Mouse (Mus musculus) ovary, postnatal 14 days (tissue): Measurements from ENCODE around the gene Tsc2.

Experiments
- DNase-seq: peaks from one replicate; pipeline ENCODE4 v3.0.0; 2022; ENCODE audit warnings: low spot score

The Tsc2 gene

GRCm38 (mm10) chr17:24608874-24609273 is 23.6 kb downstream of the Tsc2 start:
- DNase-seq: no peak

DNA sequence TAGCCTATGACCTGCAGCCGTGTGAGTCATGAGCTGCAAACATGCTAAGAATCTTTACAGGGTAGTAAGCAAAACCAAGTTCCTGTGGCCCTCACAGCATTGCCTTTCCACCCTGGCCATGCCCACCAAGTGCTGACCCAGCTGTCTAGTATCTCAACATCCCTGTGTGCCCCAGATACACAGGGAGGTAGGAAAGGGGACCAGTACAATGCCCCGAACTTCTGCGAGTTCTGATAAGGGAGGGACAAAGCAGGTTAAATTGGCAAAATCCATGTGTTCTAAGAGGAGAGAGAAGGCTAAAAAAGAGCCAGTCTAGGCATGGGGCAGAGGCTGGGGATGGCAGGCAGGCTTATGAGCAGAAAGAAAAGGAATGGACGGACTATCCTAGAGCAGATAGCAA is 24.1 kb downstream of the Tsc2 start:
- DNase-seq: no peak

- DNase-seq: no peak
These were observed 27.9 kb downstream of the Tsc2 start for GRCm38 (mm10) chr17:24604557-24604956.

- no peak for DNase-seq
These were observed 28.5 kb downstream of the Tsc2 start for GRCm38 (mm10) chr17:24603961-24604360.

DNA sequence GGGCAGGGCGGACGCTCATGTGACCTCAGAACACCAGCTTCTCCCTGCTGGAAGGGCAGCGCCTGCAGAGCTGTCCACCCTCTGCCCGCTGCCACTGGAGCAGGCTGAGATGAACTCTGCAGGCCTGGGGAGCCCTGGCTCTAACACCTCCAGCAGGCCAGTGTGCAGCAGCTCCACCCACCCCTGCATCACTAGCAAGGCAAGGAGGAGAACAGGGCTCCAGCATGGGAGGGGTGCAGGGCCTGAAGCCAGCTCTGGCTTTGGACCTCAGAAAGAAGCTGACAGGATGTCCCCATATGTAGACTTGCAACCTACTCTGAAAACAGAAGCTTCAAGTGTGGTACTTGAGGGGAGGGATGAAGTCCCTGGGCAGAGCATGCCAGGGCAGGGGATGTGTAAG is 31.9 kb downstream of the Tsc2 start:
- DNase-seq: no peak

GRCm38 (mm10) chr17:24597989-24598388 is 34.4 kb downstream of the Tsc2 start:
- no peak for DNase-seq

DNA sequence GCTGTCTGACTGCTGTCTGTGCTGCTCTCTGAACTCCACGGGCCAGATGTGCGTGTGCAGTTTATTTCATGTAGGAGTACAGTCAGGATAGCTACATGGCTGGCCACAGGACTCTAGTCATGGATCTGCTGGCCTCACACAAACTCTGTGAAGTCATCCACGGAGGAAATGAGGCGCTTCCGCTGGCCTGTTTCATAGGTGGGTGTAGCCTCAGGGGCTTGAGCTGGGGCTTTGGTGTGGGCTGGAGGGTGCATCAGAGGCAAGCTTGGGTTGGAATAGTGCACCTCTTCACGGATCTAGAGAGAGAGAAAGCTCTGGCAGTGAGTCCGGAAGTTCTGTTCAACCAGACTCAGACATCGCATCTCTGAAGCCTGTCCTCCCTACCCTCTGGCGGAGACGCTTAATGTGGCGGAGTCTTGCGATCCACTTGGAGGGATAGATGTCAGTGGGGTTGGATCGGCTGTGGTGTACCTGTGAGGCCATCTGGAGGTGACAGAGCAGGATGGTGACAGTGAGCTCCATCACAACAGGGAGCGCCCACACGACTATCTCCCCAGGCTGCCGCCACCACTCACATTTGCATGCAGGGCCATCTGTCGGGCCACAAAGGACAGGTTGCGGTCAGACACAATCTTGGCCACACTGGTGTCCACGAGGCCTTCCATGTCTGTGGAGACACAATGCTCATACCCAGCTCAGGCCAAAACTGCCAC is 35.8 kb downstream of the Tsc2 start:
- DNase-seq: no peak

- DNase-seq: no peak
These were observed 36.4 kb downstream of the Tsc2 start for GRCm38 (mm10) chr17:24596073-24596466.

DNA sequence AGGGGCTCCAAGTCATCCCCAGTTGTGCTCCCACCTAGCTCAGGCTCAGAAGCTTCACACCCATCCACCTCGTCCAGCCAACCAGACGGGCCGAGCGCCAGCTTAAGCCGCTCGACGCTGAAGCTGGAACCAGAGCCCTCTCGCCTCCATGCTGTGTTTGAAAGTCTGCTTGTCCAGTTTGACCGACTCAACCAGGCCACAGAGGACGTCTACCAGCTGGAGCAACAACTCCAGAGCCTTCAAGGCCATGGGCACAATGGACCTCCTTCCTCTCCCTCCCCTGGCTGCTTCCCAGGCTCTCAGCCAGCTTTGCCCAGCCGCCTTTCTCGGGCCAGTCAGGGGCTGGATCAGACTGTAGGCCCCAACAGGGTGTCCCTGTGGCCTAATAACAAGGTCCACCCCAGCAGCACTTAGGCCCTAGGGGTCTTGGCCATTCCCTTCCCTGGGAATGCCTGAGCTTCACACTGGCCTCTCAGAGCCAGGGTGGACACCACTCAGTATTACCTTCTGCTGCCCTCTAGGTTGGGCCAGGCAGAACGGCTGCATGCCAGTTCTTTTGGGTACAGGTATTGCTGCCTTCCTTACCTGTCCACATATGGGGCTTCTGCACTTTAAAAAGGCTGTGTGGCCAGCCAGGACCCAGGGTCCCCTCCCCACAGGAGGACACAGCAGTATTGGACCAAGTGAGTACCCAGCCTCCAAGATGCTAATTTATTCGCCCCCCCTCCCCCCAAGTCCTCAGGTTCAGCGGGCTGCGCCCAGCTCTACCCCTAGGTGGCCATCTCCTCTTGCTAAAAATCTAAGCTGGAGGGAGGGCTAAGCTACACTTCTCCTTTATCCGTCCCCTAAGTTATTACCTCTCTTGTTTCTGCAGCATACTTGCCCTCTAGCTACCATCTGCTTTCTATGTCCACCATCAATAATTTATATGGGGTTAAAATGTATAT is 37.0 kb downstream of the Tsc2 start:
- no peak for DNase-seq

- DNase-seq: no peak
These were observed 38.2 kb downstream of the Tsc2 start for GRCm38 (mm10) chr17:24593992-24594890.

- no peak for DNase-seq
These were observed 39.2 kb downstream of the Tsc2 start for GRCm38 (mm10) chr17:24593248-24593647.

- DNase-seq: no peak
These were observed 40.7 kb downstream of the Tsc2 start for GRCm38 (mm10) chr17:24591695-24592094.

DNA sequence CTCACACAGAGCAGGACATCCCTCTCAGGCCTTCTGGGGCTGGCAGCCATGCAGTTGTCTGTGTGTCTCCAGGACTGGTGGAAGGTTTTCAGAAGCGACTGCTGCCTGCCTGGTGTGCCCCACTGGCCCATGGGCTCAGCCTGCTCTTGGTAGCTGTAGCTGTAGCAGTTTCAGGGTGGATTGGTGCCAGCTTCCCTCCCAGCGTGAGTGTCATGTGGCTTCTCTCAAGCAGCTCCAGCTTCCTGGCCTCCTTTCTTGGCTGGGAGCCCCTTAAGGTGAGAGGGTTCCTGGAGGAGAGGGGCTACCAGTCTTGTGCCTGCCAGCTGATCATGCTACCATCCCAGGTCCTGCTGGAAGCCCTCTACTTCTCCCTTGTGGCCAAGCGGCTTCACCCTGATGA is 41.5 kb downstream of the Tsc2 start:
- DNase-seq: no peak

DNA sequence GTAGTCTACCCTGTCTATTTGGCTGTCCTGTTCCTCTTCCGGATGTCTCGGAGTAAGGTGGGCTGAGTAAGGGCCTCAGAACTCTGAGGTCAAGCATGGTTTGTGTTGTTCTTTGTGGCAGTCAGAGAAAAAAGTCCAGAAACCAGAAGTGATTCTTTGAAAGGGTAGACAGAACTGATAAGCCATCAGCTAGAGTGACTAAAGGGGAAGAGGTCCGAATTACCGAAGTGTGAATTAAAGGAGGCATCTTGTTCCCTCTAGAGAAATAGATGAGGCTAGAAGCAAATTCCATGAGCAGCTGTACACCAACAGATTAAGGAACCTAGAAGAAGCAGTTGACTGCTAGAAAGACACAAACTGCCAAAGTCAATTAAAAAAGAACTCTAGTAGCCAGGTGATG is 45.9 kb downstream of the Tsc2 start:
- no peak for DNase-seq

DNA sequence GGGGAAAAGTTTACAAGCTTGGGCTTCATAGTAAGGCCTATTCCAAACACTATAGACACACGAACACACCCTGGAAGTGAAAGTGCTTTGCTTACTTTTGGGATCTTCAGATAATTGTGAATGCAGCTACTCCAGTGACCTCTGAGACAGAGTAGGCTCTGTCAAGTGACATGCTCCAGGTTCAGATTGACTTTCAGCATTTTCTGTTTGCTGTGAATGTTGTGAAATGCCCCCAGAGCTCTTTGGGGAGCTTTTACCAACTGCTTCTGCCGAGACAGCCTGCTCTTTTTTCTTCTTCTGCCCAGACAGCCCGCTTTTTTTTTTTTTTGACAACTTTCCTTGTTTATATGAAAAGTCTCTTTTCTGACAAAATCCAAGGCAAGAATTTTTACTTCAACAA is 47.9 kb downstream of the Tsc2 start:
- no peak for DNase-seq

- DNase-seq: no peak
These were observed 48.6 kb downstream of the Tsc2 start for GRCm38 (mm10) chr17:24583599-24584460.

DNA sequence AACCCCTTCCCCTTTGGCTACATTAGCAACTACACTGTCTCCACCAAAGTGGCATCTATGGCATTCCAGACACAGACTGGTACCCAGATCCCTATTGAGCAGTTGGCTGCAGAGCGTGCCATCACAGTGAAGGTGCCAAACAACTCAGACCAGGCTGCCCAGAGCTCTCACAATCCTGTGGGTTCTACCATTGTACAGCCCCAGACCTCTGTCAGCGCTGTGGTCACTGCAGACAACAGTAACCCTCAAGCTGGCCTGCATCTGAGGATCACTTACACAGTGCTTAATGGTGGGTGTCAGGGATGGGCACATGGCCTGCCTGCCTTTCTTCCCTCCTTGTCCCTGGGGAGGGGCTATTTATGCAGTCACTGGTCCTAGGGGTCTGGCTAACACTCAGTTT is 52.1 kb downstream of the Tsc2 start:
- no peak for DNase-seq

GRCm38 (mm10) chr17:24579532-24579931 is 52.9 kb downstream of the Tsc2 start:
- no peak for DNase-seq

DNA sequence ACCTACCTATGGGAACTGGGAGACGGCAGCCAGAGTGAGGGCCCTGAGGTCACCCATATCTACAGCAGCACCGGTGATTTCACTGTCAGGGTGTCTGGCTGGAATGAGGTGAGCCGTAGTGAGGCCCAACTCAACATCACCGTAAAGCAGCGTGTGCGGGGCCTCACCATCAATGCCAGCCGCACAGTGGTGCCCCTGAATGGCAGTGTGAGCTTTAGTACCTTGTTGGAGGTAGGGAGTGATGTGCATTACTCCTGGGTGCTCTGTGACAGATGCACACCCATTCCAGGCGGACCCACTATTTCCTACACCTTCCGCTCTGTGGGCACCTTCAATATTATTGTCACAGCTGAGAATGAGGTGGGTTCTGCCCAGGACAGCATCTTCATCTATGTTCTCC is 58.6 kb downstream of the Tsc2 start:
- no peak for DNase-seq

GRCm38 (mm10) chr17:24572651-24573245 is 59.7 kb downstream of the Tsc2 start:
- DNase-seq: no peak

DNA sequence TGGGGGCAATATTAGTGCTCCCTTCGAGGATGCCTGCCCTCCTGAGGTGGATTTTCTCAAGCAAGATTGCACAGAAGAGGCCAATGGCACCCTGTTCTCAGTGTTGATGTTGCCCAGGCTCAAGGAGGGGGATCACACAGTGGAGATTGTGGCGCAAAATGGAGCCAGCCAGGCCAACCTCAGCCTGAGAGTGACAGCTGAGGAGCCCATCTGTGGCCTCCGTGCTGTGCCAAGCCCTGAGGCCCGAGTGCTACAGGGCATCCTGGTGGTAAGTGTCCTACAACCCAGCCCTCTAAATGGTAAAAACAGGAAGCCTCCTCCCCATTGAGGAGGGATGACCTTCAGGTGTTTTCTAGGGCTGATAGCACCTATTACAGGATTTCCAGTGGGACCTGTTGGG is 62.6 kb downstream of the Tsc2 start:
- DNase-seq: no peak
